ENCODE assay signal across 19 mouse cellular contexts in the genomic region with DNA sequence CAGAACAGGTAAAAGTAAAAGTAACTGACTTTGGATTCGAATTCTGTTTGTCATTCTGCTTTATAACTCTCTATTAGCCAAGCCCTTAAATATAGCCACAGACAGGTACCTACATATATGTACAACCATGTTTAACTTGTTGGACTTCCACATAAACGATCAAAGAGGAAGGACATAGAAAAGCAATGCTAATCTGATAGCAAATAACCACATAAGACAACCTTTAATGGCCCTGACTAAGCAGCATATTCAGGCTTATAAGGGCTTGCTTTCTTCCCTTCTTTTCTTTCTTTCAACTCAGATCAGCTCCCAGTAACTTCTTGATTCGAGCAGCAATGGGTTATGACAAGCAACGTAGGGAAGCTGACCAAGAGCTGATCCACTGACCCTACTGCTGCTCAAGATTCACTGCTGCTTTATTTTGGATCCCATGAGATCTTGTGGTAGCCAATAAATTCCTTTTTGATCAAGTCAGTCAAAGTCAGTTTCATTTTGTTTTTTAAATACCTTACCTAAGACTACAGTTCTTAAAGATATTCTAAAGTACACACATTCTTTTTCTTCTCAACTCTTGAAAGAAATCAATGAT. TPM values are rescaled to one million over a fixed set of nuclear protein-coding genes. Genes with fewer than 3 reads are reported as not detected.
"Had no signal": no experiment of that assay in that cellular context is flagged by ENCODE, and none has a peak within 500 bp of the region (broad histone marks: within the 10 kb centered on the region; RNA-seq: fewer than 3 reads in every experiment).

No protein-coding gene starts in this region.

- H3K9me3 ChIP-seq: kidney, embryonic 15.5 days; limb, embryonic 10.5 days; liver, embryonic 13.5 days; midbrain, embryonic 12.5 days; neural tube, embryonic 15.5 days had no signal

- H3K27me3 ChIP-seq: kidney, embryonic 15.5 days; liver, embryonic 13.5 days; midbrain, embryonic 12.5 days; neural tube, embryonic 15.5 days had no signal

- H3K4me1 ChIP-seq: kidney, embryonic 15.5 days; limb, embryonic 10.5 days had no signal

- H3K36me3 ChIP-seq: neural tube, embryonic 15.5 days had no signal

- DNase-seq: kidney, adult 2 months; kidney, postnatal 14 days; liver, embryonic 13.5 days; lung, adult 2 months; lung, postnatal 36 days; thymus, postnatal 4 days had no signal

- H3K4me3 ChIP-seq: kidney, embryonic 15.5 days; limb, embryonic 10.5 days; liver, embryonic 13.5 days; midbrain, embryonic 12.5 days; neural tube, embryonic 15.5 days had no signal

- ATAC-seq: lung, postnatal 0 days; midbrain, embryonic 16.5 days had no signal

- H3K9ac ChIP-seq: kidney, embryonic 15.5 days; liver, embryonic 13.5 days; midbrain, embryonic 12.5 days; neural tube, embryonic 15.5 days had no signal

- H3K27ac ChIP-seq: kidney, embryonic 15.5 days; limb, embryonic 10.5 days; liver, embryonic 13.5 days; midbrain, embryonic 12.5 days; neural tube, embryonic 15.5 days; stomach, postnatal 0 days had no signal

- H3K4me2 ChIP-seq: kidney, embryonic 15.5 days; liver, embryonic 13.5 days; midbrain, embryonic 12.5 days; neural tube, embryonic 15.5 days had no signal

RNA-seq across cellular contexts. Expression of gene Lmod2, which starts 49.6 kb away (rescaled TPM):
- total RNA-seq: layer of hippocampus, adult 8-10 months; layer of hippocampus, postnatal 14 days; left cerebral cortex, adult 18-20 months; left cerebral cortex, postnatal 14 days; megakaryocyte-erythroid progenitor cell, adult 5-6 weeks had no signal
- polyA plus RNA-seq: large intestine, adult 2 months; midbrain, embryonic 12.5 days; midbrain, embryonic 16.5 days; stomach, postnatal 0 days had no signal
